Mouse (Mus musculus): ENCODE data around the gene Rexo2.
"Not testable (repeated sequence)": the region's sequence is repeated elsewhere in the genome, so short reads cannot be mapped to it uniquely, and the experiment has no call there.

Rexo2 gene

GRCm38 (mm10) chr9:48480411-48481213, at the start of gene Rexo2:
Gene Rexo2, minus strand, starts transcription at chr9:48480623.
- peak; percentile 92 to 93 for DNase-seq

- no peak for DNase-seq
Measured at GRCm38 (mm10) chr9:48526520-48526919, 46.1 kb upstream of the Rexo2 start.

- no peak for DNase-seq
Measured at GRCm38 (mm10) chr9:48525566-48525965, 45.1 kb upstream of the Rexo2 start.

GRCm38 (mm10) chr9:48520405-48520804, 40.0 kb upstream of the Rexo2 start:
- not testable (repeated sequence) for DNase-seq

GRCm38 (mm10) chr9:48517372-48518130, 37.1 kb upstream of the Rexo2 start:
- no peak for DNase-seq

GRCm38 (mm10) chr9:48516615-48517371, 36.4 kb upstream of the Rexo2 start:
- no peak for DNase-seq

- no peak for DNase-seq
Measured at GRCm38 (mm10) chr9:48515332-48515731, 34.9 kb upstream of the Rexo2 start.

- no peak for DNase-seq
Measured at GRCm38 (mm10) chr9:48510134-48510533, 29.7 kb upstream of the Rexo2 start.

GRCm38 (mm10) chr9:48504741-48505365, 24.4 kb upstream of the Rexo2 start:
- no peak for DNase-seq

GRCm38 (mm10) chr9:48503001-48503400, 22.6 kb upstream of the Rexo2 start:
- no peak for DNase-seq

GRCm38 (mm10) chr9:48501192-48501591, 20.8 kb upstream of the Rexo2 start:
- no peak for DNase-seq

GRCm38 (mm10) chr9:48495548-48495932, 15.1 kb upstream of the Rexo2 start:
- DNase-seq: no peak

GRCm38 (mm10) chr9:48494817-48495547, 14.6 kb upstream of the Rexo2 start, which contains the start of the genes Rbm7 and Gm5617:
Gene Rbm7, minus strand, starts transcription at chr9:48495299.
Gene Gm5617, plus strand, starts transcription at chr9:48495442.
- peak; percentile 88 to 90 for DNase-seq

- DNase-seq: no peak
Measured at GRCm38 (mm10) chr9:48481214-48482134, 1.1 kb upstream of the Rexo2 start.

GRCm38 (mm10) chr9:48479838-48480410, 499 bp downstream of the Rexo2 start:
- no peak for DNase-seq

- DNase-seq: no peak
Measured at GRCm38 (mm10) chr9:48478808-48479207, 1.6 kb downstream of the Rexo2 start.

- DNase-seq: no peak
Measured at GRCm38 (mm10) chr9:48476236-48477165, 3.9 kb downstream of the Rexo2 start.

- no peak for DNase-seq
Measured at GRCm38 (mm10) chr9:48474367-48474766, 6.1 kb downstream of the Rexo2 start.

- no peak for DNase-seq
Measured at GRCm38 (mm10) chr9:48473131-48473530, 7.3 kb downstream of the Rexo2 start.
